Mouse (Mus musculus) cerebellum, adult 2 months (tissue): ENCODE measurements around the gene Hsp90b1.

Experiments used
- CTCF ChIP-seq: fragments of 200-500 bp; IDR thresholded peaks from 2 replicates; pipeline ENCODE4 v1.5.1; 2011; ENCODE audit warnings: low read depth, mild to moderate bottlenecking, control low read depth, low read length, moderate library complexity, borderline replicate concordance; ENCODE audit not compliant: insufficient read depth
- POLR2A ChIP-seq: fragments of 200-500 bp; IDR thresholded peaks from 2 replicates; pipeline ENCODE4 v1.6.1; 2011; ENCODE audit warnings: low read length, control low read depth, borderline replicate concordance; ENCODE audit not compliant: insufficient read depth

DNA sequence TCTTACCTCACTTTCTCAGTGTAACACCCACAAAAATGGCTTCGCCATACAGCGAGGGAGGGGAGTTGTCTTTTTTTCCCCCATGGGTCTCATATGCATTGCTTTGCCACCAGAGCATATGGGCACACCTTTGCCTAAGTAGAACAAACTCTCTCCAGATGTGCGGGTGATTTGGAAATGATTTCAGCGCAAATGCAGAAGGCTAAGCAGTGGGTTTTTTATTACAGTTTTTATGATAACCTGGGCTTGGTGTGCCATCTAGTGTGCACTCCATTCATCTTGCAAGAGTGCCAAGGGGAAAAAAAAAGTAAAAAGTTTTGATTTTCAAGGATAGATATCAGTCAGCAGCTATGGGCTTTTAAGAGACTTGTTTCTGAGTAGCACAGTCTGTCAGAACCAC is 29.7 kb upstream of the Hsp90b1 start:
- TF ChIP-seq POLR2A = no peak
- TF ChIP-seq CTCF = no peak
